Mouse (Mus musculus) limb, embryonic 10.5 days (tissue): Measurements from ENCODE around the gene Mfn2. TPM values are rescaled to one million over a fixed set of nuclear protein-coding genes. Genes with fewer than 3 reads are reported as not detected.
A peak's percentile ranks its signal among the peaks of the same experiment; 100 is the strongest.
"Not testable (repeated sequence)": the region's sequence is repeated elsewhere in the genome, so short reads cannot be mapped to it uniquely, and the experiment has no call there.

Experiments
- DNase-seq: peaks from one replicate; pipeline ENCODE4 v3.0.0-alpha.2; 2017; ENCODE audit warnings: low spot score
- H3K27ac ChIP-seq: fragments of 300-500 bp; sonication (generic); 2 replicates; pipeline ENCODE4 v1.5.1; 2016; ENCODE audit warnings: mild to moderate bottlenecking
- H3K27me3 ChIP-seq: fragments of 300-500 bp; sonication (generic); 2 replicates; pipeline ENCODE4 v1.6.1; 2016; ENCODE audit warnings: low read depth, mild to moderate bottlenecking; ENCODE audit not compliant: poor library complexity, severe bottlenecking
- H3K36me3 ChIP-seq: fragments of 300-500 bp; sonication (generic); 2 replicates; pipeline ENCODE4 v1.6.1; 2016; ENCODE audit warnings: mild to moderate bottlenecking, moderate library complexity
- H3K4me1 ChIP-seq: fragments of 300-500 bp; sonication (generic); 2 replicates; pipeline ENCODE4 v1.6.1; 2016
- H3K4me3 ChIP-seq: fragments of 300-500 bp; sonication (generic); 2 replicates; pipeline ENCODE4 v1.5.1; 2016; ENCODE audit warnings: mild to moderate bottlenecking, moderate library complexity
- H3K9me3 ChIP-seq: fragments of 300-500 bp; sonication (generic); replicated peaks from 2 replicates; pipeline ENCODE4 v1.6.1; 2016; ENCODE audit warnings: mild to moderate bottlenecking
- WGBS: fragments of 180-500 bp; shearing (Covaris S2); methylation state at CpG from one replicate; pipeline ENCODE4 v1.1.7; 2016; 5-methylcytosine and 5-hydroxymethylcytosine counted together
- polyA plus RNA-seq: library from polyadenylated mRNA; unstranded; fragments of >200 nt; fragmentation: Nextera tagmentation; extraction: Ambion mirVana; gene quantifications from 2 replicates; pipeline ENCODE4 v1.2.1, GENCODE M21; 2016

Gene Mfn2
- polyA plus RNA-seq, 1 experiment from 2014 or later: 31.5 TPM

DNA sequence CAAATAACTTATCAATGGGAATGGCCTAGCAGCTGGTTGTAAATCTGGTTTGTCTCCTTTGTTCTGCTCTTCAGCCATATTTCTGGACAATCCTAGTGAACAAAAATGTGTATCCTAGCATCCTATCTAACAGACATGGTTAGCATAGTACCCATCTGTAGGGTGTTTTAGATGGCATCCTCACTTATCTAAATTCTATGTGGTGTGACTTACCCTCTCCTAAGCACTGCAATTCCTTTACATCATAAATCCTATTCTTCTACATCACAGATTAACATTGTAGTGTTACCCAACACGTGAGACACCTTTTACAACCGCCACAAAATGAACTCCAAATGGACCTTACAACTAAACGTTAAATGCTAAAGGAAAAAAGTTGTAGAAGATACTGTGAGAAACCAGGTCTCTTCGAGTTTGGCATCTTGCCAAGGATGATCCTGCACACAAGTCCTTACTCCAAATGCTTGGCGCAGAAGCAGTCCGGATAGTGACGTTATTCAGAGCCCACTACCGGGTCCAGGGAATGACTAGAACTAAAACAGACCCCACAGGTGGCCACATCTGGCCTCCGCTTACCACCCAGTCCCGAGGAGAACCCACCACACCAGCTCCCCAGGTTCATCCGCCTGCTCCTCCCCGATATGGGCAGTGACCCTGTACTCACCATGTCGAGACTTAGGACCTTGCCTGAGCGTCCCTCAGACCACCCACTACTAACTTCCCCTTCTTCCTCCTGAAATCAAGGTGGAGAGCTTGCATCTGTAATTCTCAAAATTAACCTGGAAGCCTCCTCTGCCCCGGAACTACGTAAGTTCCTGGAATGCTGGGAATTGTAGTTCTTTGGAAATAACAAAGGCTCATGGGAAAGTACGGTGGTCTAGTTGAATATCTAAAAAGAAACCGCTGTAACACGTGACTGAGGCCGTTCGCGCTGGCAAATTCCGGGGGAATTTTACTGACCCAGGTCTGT, 56.6 kb downstream of the Mfn2 start, which contains the start of gene Zfp933:
Zfp933 (minus strand) TSS at position 753 of the 970 bp plus-strand sequence.
- Histone ChIP-seq H3K9me3 (no peaks in the 10 kb centered on the region), H3K4me3 (peak within 1 kb of the TSS; percentile 71), H3K27me3 (no peaks in the 10 kb centered on the region), H3K36me3 (peaks cover 17% of the 10 kb centered on the region), H3K4me1 (peaks cover 14% of the 10 kb centered on the region), H3K27ac (peak within 1 kb of the TSS; percentile 85)
- DNase-seq: peak; percentile 63
- 4% methylated on average over 23 of the region's 23 CpGs for WGBS

DNA sequence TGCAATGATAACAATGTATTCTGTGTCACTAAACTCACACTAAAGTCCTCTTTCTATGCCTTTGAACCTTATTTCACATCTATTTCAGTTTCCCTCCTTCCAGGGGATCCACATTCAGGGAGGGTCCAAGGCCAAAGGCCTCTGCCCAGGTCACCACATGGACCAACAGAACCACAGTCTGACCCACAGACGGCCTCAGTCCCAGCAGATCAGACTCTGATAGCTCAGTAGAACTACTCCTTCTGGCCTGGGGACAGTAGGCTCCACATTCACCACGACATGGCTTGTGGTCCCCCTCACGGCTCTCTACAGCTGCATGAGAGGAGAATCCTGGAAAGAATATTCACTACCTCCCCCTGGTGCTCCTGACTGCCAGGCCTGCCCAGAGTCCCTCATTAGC, 61.6 kb downstream of the Mfn2 start:
- Histone ChIP-seq H3K4me1 (peaks cover 6% of the 10 kb centered on the region), H3K27ac (no peak overlapping the region), H3K9me3 (peaks cover 5% of the 10 kb centered on the region; the same call in 1 of the 2 replicates), H3K27me3 (no peaks in the 10 kb centered on the region), H3K36me3 (peaks cover 45% of the 10 kb centered on the region), H3K4me3 (no peak overlapping the region)
- DNase-seq: no peak
- WGBS: 94% methylated on average over 3 of the region's 3 CpGs

DNA sequence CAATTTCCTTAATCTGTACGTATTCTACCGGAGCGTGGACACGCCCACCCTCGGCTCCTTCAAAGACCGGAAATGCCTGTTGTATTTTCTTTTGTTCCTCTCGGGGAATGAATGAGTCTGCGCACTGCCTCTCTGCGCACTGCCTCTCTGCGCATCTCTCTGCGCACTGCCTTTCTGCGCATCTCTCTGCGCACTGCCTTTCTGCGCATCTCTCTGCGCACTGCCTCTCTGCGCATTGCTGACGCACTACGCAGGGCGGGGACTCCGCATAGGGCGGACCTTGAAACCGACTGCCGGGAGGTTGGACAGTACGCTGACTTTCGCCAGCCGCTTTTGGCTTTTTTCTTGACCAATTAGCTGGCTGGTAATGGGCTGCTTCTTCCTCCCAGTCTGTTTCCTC, 65.2 kb downstream of the Mfn2 start:
- not testable (repeated sequence) for H3K27me3 ChIP-seq, H3K4me3 ChIP-seq, H3K4me1 ChIP-seq, DNase-seq, H3K9me3 ChIP-seq, H3K27ac ChIP-seq
- WGBS: 96% methylated on average over 22 of the region's 26 CpGs
- peaks cover 38% of the 10 kb centered on the region for H3K36me3 ChIP-seq

DNA sequence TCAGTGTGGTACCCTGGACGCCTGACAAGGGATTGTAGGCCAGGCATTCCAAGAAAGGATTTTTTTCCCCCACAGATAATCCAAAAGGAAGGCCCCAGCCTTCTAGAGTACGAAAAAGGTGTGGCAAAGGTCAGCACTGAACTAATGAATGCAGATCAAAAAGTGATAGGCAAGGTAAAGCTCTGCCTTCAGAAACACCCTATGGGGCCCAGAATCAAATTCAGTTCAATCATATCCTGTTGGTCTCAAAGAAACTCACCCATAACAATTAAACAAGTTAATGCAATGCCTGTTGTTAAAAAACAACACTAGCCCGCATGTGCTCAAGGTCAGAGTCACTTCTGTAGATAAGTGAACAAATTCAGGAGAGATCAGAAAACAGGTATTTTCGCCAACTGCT, 80.1 kb downstream of the Mfn2 start:
- Histone ChIP-seq H3K4me1 (no peaks in the 10 kb centered on the region), H3K9me3 (peaks cover 24% of the 10 kb centered on the region), H3K4me3 (no peak overlapping the region), H3K27me3 (no peaks in the 10 kb centered on the region), H3K36me3 (peaks cover 58% of the 10 kb centered on the region), H3K27ac (no peak overlapping the region)
- 88% methylated on average over 4 of the region's 4 CpGs for WGBS
- no peak for DNase-seq

Other genes starting within 250 kb of the Mfn2 start
- not detected in 2 replicates for gene Zfp534, start 202.2 kb downstream of the Mfn2 start, polyA plus RNA-seq
- 9.0 and 9.3 TPM in 2 replicates for gene Zfp984, start 94.9 kb downstream of the Mfn2 start, polyA plus RNA-seq
- 5.2 and 5.4 TPM in 2 replicates for gene Zfp933, start 56.3 kb downstream of the Mfn2 start, polyA plus RNA-seq
- gene Miip, start 35.9 kb downstream of the Mfn2 start, polyA plus RNA-seq: 57.4 and 64.2 TPM in 2 replicates
- 13.5 and 13.7 TPM in 2 replicates for gene Fv1, start 35.7 kb downstream of the Mfn2 start, polyA plus RNA-seq
- gene Plod1, start 32.1 kb upstream of the Mfn2 start, polyA plus RNA-seq: 29.1 and 31.5 TPM in 2 replicates
- gene 2510039O18Rik, start 36.2 kb upstream of the Mfn2 start, polyA plus RNA-seq: 13.3 and 13.5 TPM in 2 replicates
- not detected in 2 replicates for gene Nppb, start 81.1 kb upstream of the Mfn2 start, polyA plus RNA-seq
- gene Nppa, start 96.0 kb upstream of the Mfn2 start, polyA plus RNA-seq: 2.2 and 7.7 TPM in 2 replicates
- 6.3 and 9.1 TPM in 2 replicates for gene Clcn6, start 134.1 kb upstream of the Mfn2 start, polyA plus RNA-seq
- gene Mthfr, start 134.4 kb upstream of the Mfn2 start, polyA plus RNA-seq: 23.3 and 25.8 TPM in 2 replicates
- 13.1 and 14.1 TPM in 2 replicates for gene Agtrap, start 183.3 kb upstream of the Mfn2 start, polyA plus RNA-seq
- 71.7 and 93.8 TPM in 2 replicates for gene Mad2l2, start 225.7 kb upstream of the Mfn2 start, polyA plus RNA-seq
- 0.78 and 1.3 TPM in 2 replicates for gene Draxin, start 226.0 kb upstream of the Mfn2 start, polyA plus RNA-seq
- 9.0 and 11.1 TPM in 2 replicates for gene Fbxo6, start 247.4 kb upstream of the Mfn2 start, polyA plus RNA-seq